Mouse (Mus musculus) left cerebral cortex, adult 18-20 months (tissue): ENCODE results near the gene Kcnk10. TPM values are rescaled to one million over a fixed set of nuclear protein-coding genes. Genes with fewer than 3 reads are reported as not detected.
"Not testable (repeated sequence)": the region's sequence is repeated elsewhere in the genome, so short reads cannot be mapped to it uniquely, and the experiment has no call there.

Experiments used
- DNase-seq, 2 experiments: peaks; one replicate each; pipeline ENCODE4 v3.0.0; 2021 to 2022; ENCODE audit warnings: low spot score in 2 of 2, mixed read lengths in 1 of 2
- long read RNA-seq, 2 experiments: library from polyadenylated mRNA; stranded (forward); transcript quantifications; one replicate each; pipeline ENCODE4 v2.0.0; 2021
- total RNA-seq, 2 experiments: library from RNA; stranded (reverse); gene quantifications; 2 replicates each; pipeline ENCODE4 v1.2.3; 2021

The Kcnk10 gene
- 10 to 100 TPM; 15.2 to 16.2 TPM for total RNA-seq
- long read RNA-seq, experiment 1, partial matches to known transcripts: 0 of 2 reads
- long read RNA-seq, experiment 1, other reads (novel, unspliced or antisense): 1 of 2 reads
- long read RNA-seq, experiment 2, full-length matches to known transcripts: 2 of 10 reads
- long read RNA-seq, experiment 2, partial matches to known transcripts: 1 of 10 reads
- long read RNA-seq, experiment 2, other reads (novel, unspliced or antisense): 7 of 10 reads

DNA sequence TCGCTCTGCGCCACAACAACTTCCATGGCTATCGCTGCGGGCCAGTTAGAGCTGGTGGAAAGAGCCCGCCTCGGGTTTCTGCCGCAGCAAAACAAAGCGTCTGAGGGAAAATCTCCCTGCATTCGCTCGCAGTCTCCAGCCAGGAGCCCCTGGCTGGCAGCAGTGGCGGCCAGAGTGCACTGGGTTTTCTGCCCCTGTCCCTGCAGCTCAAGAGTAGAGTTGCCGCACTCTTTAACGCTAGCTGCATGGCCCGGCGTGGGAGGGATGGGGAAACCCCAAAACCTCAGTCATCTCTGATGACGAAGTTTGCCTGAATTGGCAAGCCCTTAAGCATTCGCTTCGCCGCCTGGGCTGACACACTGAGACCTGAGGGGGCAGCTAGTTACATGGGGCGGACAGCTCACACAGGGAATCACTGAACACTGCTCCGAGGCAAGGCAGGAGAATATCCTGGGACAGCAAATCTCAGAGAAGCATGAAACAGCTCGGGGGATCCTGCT, at the start of gene Kcnk10:
TSS of gene Kcnk10 (minus strand) at position 450 of the 500 bp plus-strand sequence.
- DNase-seq: peak; percentile 24 to 60

- DNase-seq: peak; percentile 78 to 86
Measured at GRCm38 (mm10) chr12:98627392-98628259, 49.5 kb upstream of the Kcnk10 start, which contains the start of gene Spata7. TSS of gene Spata7 (plus strand) at chr12:98628157.

GRCm38 (mm10) chr12:98623266-98623665, 45.2 kb upstream of the Kcnk10 start:
- not testable (repeated sequence) for DNase-seq

DNA sequence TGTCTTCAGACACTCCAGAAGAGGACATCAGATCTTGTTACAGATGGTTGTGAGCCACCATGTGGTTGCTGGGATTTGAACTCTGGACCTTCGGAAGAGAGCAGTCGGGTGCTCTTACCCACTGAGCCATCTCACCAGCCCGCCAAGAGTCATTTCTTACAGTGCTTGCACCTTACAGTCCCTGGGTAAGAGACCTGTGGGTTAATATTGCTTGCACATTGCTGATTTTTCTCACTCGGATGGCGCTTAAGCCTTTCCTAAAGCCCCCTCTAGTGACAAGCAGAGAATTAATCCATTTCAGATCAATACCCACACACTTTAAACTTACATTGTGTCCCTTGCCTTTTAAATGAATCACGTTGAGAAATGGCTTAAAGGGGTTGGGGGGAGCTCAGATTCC, 42.8 kb upstream of the Kcnk10 start:
- DNase-seq: not testable (repeated sequence)

- DNase-seq: no peak
Measured at GRCm38 (mm10) chr12:98619496-98619895, 41.4 kb upstream of the Kcnk10 start.

DNA sequence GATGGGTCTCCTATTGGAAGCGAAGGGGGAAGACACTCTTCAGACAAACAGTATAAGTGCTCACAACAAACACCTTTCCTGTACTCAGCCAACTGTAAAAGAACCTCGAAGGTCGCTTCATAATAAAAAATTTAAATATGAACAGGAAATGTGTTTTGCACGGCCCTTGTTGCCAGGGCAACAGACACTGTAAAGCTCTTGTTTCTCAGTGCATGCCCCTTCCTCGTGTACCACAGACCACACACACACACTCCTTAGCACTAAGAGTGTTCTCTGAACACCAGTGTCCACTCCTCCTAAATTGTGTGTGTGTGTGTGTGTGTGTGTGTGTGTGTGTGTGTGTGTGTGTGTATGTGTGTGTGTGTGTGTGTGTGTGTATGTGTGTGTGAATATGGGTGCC, 37.6 kb upstream of the Kcnk10 start:
- DNase-seq: no peak

DNA sequence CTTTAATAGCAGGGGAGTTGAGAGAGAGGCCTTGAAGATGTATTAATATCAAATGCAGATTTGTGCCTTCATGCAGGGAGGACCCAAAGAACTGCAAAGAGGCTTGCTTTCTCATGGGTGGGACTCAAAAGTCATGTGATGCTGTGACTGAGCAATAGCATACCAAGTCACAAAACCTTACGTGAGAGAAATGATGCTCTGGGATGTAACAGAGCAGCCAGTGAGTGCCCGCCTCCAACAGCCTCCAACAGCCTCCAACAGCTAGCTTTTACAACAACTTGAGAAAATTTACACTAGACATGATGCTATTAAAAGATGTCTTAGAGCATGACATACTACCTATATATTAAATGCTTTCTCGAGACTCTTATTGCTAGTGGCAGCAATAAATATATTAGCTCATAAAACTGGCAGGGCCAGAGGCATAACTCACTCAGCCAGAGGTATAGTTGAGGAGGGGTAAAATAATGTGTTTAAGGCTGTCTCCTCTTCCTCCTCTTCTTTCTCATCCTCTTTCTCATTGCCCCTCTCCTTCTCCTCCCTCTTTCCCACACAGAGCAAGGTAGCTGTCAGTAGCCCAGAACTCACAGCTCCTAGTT, 36.9 kb upstream of the Kcnk10 start:
- no peak for DNase-seq

DNA sequence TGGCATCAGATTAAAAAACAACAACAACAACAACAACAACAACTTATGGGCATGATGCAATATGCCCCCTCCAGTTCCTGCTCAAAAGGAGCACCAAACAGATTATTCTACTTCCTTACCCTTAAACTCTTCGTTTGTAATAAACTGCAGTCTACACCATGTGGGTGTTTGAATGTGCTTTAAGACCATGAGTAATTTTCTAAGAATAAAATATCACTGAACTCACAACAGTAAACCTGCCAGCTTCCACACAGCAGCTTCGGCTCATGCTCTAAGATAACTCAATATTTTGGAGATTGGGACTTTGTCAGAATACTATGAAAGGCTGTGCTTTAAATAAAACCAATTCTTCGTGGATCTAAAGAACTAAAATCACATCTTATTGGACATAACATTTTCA, 32.2 kb upstream of the Kcnk10 start:
- no peak for DNase-seq

DNA sequence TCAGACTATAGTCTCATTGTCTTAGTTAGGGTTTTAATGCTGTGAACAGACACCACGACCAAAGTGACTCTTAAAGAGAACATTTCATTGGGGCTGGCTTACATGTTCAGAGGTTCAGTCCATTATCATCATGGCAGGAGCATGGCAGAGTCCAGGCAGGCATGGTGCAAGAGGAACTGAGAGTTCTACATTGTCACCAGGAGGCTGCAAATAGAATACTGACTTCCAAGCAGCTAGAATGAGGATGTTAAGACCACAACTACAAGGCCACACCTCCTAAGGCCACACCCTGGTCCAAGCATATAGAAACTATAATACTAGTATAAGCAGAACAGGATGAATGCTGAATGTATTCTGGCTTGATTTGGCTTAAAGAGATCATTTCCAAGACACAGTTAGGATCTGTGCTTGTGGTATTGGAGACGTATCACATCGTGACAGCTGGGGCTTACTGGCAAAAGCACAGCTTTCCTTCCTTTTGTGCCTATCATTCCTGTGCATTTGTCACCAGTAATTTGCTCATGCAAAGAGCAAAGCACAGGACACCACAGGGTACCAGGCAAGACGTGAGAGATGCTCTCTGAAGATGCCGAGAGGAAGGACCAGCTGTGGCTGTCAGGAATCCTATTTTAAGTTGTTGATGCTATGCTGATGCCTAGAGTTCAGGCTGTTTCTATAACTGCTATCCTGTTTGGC, 28.6 kb upstream of the Kcnk10 start:
- DNase-seq: no peak

- DNase-seq: no peak
Measured at GRCm38 (mm10) chr12:98605264-98605663, 27.2 kb upstream of the Kcnk10 start.

DNA sequence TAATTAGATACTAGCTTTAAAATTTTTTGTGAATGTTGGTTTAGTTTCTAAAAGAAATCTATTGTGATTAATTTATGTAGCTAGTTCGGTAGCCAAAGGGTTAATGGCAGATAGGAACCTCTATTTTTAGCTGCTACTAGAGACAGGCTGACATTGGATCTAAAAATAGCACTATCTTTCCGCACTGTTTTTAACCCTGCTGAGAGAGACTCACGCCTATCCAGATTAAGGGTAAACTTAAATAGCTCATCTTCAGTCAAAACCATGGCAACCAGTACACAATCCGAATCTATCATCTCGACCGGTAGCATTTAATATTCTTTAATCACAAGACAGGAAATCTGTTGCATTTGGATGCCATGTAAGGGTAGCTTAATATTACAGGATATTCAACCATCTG, 24.0 kb upstream of the Kcnk10 start:
- no peak for DNase-seq

- no peak for DNase-seq
Measured at GRCm38 (mm10) chr12:98600861-98601260, 22.8 kb upstream of the Kcnk10 start.

DNA sequence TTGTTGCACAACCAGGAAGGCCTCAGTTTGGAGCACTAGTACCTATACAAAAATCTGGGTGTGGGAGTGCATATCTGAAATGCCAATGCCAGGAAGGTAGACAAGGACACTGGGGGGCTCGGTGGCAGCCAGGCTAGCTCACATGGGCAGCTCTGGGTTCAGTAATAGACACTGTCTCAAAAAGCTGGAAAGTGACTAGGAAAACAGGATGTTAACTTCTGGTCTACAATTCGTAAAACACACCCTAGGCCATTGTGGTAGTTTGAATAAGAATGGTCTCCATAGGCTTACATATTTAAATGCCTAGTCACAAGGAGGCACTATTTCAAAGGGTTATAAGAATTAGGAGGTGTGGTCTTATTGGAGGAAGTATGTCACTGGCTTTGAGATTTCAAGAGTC, 12.9 kb upstream of the Kcnk10 start:
- DNase-seq: no peak

DNA sequence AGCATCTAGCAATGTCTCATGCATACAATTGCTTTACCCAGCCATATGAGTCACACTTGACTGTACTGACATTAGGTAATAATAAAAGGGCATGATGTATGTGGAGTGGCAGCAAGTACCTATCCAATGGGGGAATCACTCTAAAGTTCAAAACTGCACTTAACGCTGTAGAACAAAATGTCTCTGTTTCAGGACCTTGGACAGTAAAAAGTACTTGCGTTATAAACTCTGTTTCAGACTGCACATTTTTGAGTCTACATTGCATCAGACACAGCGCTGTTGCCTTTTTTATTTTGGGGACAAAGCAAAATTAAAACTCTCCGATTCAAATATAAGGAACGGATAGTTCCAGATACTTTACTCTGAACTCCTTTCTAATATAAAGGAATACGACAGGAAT, 10.5 kb upstream of the Kcnk10 start:
- DNase-seq: no peak

GRCm38 (mm10) chr12:98585302-98585701, 7.2 kb upstream of the Kcnk10 start:
- DNase-seq: no peak

DNA sequence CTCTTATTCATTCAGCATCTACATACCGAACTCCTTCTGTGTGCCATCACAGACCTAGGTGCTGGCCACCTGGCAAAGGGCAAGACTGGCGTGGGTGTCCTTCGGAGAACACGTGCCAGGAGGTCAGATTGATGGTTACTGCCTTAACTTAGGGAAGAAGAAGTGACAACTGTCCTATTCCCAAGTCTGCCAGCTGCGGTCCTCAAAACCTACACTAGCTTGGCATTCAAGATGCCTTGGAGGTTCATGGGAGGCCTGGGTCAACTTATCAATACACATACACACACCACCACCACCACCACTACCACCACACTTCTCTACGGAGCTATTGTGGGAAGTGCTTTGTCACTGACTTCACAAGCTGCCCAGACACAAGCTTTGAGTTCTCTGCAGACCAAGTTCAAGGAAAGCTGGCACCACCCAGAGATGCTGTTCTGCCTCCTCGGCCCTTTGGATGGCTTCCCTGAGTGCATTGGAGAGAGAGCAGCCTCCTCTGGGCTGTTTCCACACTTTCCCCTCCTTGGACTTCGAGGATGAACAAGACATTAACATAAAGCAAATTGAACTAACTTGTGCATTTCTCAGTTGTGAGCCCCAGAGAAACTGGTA, 2.1 kb downstream of the Kcnk10 start:
- peak in 1 of 2 experiments; percentile 10 for DNase-seq

- peak in 1 of 2 experiments; percentile 14 for DNase-seq
Measured at GRCm38 (mm10) chr12:98575195-98575887, 2.8 kb downstream of the Kcnk10 start.

DNA sequence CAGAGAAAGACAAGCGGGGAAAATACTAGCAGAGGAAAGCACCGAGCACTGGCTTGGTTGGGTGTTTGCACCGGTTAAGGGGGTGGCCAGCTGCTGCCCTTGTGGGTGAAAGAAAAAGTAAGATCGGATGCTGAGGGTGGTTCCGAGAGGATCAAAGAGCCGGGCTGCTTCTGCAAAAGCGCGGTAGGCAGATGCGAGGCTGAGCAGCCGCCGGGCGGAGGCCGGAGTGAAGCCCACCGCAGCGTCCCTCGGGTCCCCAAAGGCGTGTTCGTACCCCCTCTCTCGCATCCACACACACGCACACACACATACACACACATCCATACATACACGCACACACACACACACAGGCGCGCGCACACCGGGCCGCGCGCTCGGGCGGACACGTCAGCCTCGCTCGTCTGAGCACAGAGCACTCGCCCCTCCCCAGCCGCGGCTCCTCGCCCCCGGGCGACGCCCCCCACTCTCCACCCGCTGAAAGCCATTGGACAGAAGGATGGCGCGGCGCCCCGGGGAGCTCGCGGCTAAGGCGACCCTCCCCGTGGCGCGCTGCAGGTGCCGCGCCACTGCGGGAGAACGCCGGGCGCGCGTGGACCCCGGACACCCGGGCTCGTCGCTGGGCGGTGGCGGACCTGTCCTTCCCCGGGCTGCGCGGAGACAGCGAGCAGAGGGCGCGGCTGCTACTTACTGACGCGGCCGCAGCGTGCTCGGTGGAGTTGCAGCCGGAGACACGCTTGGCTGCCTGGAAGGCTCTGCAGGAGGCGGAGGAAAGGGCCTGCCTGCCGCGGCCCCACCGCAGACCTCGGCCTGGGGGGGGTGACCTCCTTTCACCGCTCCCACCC, 3.5 kb downstream of the Kcnk10 start:
- peak; percentile 54 to 71 for DNase-seq
